Mouse (Mus musculus): ENCODE measurements around the gene Enc1. TPM values are rescaled to one million over a fixed set of nuclear protein-coding genes. Genes with fewer than 3 reads are reported as not detected.

Enc1 gene
- polyA plus RNA-seq, 1 experiment from 2014 or later = 3.5 TPM

- Histone ChIP-seq H3K27me3 (ENCODE audit: control insufficient read depth, insufficient read depth, low read length) (no peaks in the 10 kb centered on the region), H3K4me2 (replicated peaks; ENCODE audit: low read depth) (no peak overlapping the region), H3K27ac (replicated peaks) (no peak overlapping the region), H3K4me1 (replicated peaks; ENCODE audit: control insufficient read depth, insufficient read depth) (no peaks in the 10 kb centered on the region), H3K36me3 (ENCODE audit: control insufficient read depth, insufficient read depth, low read length) (no peaks in the 10 kb centered on the region), H3K9ac (ENCODE audit: low read length) (no peak overlapping the region), H3K4me3 (ENCODE audit: low read depth, low read length) (no peak overlapping the region), H3K9me3 (ENCODE audit: control insufficient read depth, low read length) (no peaks in the 10 kb centered on the region)
- TF ChIP-seq EP300 (optimal IDR thresholded peaks at IDR 0.05) = no peak
- peak; percentile 42 for TF ChIP-seq CTCF (IDR thresholded peaks at IDR 0.05; ENCODE audit: low read depth)
- DNase-seq (ENCODE audit: low spot score) (no peak), ATAC-seq (ENCODE audit: low FRiP score, low TSS enrichment) (no peak)
- 70% methylated on average over 2 of the region's 2 CpGs for WGBS
These were observed 7.8 kb upstream of the Enc1 start for GRCm38 (mm10) chr13:97233092-97233491.

- Histone ChIP-seq H3K27me3 (ENCODE audit: control insufficient read depth, insufficient read depth, low read length) (no peaks in the 10 kb centered on the region), H3K4me1 (replicated peaks; ENCODE audit: control insufficient read depth, insufficient read depth) (no peaks in the 10 kb centered on the region), H3K9me3 (ENCODE audit: control insufficient read depth, low read length) (no peaks in the 10 kb centered on the region), H3K4me3 (ENCODE audit: low read depth, low read length) (peak overlapping the region; percentile 6; the same call in 1 of the 2 replicates), H3K27ac (replicated peaks) (no peak overlapping the region), H3K36me3 (ENCODE audit: control insufficient read depth, insufficient read depth, low read length) (no peaks in the 10 kb centered on the region), H3K9ac (ENCODE audit: low read length) (no peak overlapping the region), H3K4me2 (replicated peaks; ENCODE audit: low read depth) (peak overlapping the region; percentile 23)
- TF ChIP-seq CTCF (IDR thresholded peaks at IDR 0.05; ENCODE audit: low read depth) (peak; percentile 89), EP300 (optimal IDR thresholded peaks at IDR 0.05) (no peak)
- peak; percentile 87 for DNase-seq (ENCODE audit: low spot score)
- 18% methylated on average over 17 of the region's 17 CpGs for WGBS
- ATAC-seq (ENCODE audit: low FRiP score, low TSS enrichment) = peak; percentile 69; the same call in 1 of the 2 replicates
These were observed 6.0 kb upstream of the Enc1 start for GRCm38 (mm10) chr13:97234785-97235417.

GRCm38 (mm10) chr13:97235911-97236310 is 5.0 kb upstream of the Enc1 start:
- no peak overlapping the region for H3K27ac ChIP-seq (replicated peaks)
- 63% methylated on average over 6 of the region's 6 CpGs for WGBS
- ATAC-seq (ENCODE audit: low FRiP score, low TSS enrichment) = no peak

DNA sequence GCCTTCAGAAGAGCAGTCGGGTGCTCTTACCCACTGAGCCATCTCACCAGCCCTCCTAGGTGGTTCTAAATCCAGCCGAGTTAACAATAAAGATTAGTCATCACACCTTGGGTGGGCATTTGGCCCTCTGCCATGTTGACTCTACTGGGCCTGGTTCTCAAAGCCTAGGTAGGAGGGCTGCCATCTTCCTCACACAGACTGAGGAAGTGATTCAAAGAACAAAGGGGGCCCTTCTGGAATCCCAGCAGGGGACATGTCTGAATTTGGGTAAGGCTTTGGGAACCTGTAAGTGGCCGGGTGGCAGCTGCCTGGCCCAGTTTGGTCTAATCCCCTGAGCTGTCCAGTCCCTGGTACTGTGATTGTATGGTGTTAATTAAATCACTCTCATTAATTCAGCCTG is 3.2 kb upstream of the Enc1 start:
- H3K4me3 ChIP-seq (ENCODE audit: low read depth, low read length) = no peak overlapping the region
- no peaks in the 10 kb centered on the region for H3K36me3 ChIP-seq (ENCODE audit: control insufficient read depth, insufficient read depth, low read length)
- ATAC-seq (ENCODE audit: low FRiP score, low TSS enrichment) (no peak), DNase-seq (ENCODE audit: low spot score) (no peak)
- no peak for TF ChIP-seq EP300 (optimal IDR thresholded peaks at IDR 0.05)
- no peak for TF ChIP-seq CTCF (IDR thresholded peaks at IDR 0.05; ENCODE audit: low read depth)
- no peaks in the 10 kb centered on the region for H3K27me3 ChIP-seq (ENCODE audit: control insufficient read depth, insufficient read depth, low read length)
- H3K4me2 ChIP-seq (replicated peaks; ENCODE audit: low read depth) = no peak overlapping the region
- no peak overlapping the region for H3K27ac ChIP-seq (replicated peaks)
- no peaks in the 10 kb centered on the region for H3K9me3 ChIP-seq (ENCODE audit: control insufficient read depth, low read length)
- WGBS = 56% methylated on average over 3 of the region's 3 CpGs
- H3K9ac ChIP-seq (ENCODE audit: low read length) = no peak overlapping the region
- peaks cover 2% of the 10 kb centered on the region; the same call in 1 of the 2 replicates for H3K4me1 ChIP-seq (replicated peaks; ENCODE audit: control insufficient read depth, insufficient read depth)

More at GRCm38 (mm10) chr13:97235911-97236310, 5.0 kb upstream of the Enc1 start:
- no peak overlapping the region for H3K4me2 ChIP-seq (replicated peaks; ENCODE audit: low read depth)
- H3K36me3 ChIP-seq (ENCODE audit: control insufficient read depth, insufficient read depth, low read length) = no peaks in the 10 kb centered on the region
- H3K4me1 ChIP-seq (replicated peaks; ENCODE audit: control insufficient read depth, insufficient read depth) = no peaks in the 10 kb centered on the region
- DNase-seq (ENCODE audit: low spot score) = no peak
- no peak overlapping the region for H3K9ac ChIP-seq (ENCODE audit: low read length)
- H3K4me3 ChIP-seq (ENCODE audit: low read depth, low read length) = no peak overlapping the region
- no peak for TF ChIP-seq CTCF (IDR thresholded peaks at IDR 0.05; ENCODE audit: low read depth)
- no peak for TF ChIP-seq EP300 (optimal IDR thresholded peaks at IDR 0.05)
- H3K27me3 ChIP-seq (ENCODE audit: control insufficient read depth, insufficient read depth, low read length) = no peaks in the 10 kb centered on the region
- H3K9me3 ChIP-seq (ENCODE audit: control insufficient read depth, low read length) = no peaks in the 10 kb centered on the region

- ATAC-seq (ENCODE audit: low FRiP score, low TSS enrichment) (no peak), DNase-seq (ENCODE audit: low spot score) (no peak)
- Histone ChIP-seq H3K27ac (replicated peaks) (0 out of 2 replicates have a peak overlapping the region, but pooled peaks have one; percentile 36), H3K9ac (ENCODE audit: low read length) (no peak overlapping the region), H3K4me2 (replicated peaks; ENCODE audit: low read depth) (no peak overlapping the region), H3K4me1 (replicated peaks; ENCODE audit: control insufficient read depth, insufficient read depth) (peaks cover 2% of the 10 kb centered on the region; the same call in 1 of the 2 replicates), H3K36me3 (ENCODE audit: control insufficient read depth, insufficient read depth, low read length) (no peaks in the 10 kb centered on the region), H3K9me3 (ENCODE audit: control insufficient read depth, low read length) (no peaks in the 10 kb centered on the region), H3K4me3 (ENCODE audit: low read depth, low read length) (no peak overlapping the region), H3K27me3 (ENCODE audit: control insufficient read depth, insufficient read depth, low read length) (no peaks in the 10 kb centered on the region)
- no peak for TF ChIP-seq EP300 (optimal IDR thresholded peaks at IDR 0.05)
- TF ChIP-seq CTCF (IDR thresholded peaks at IDR 0.05; ENCODE audit: low read depth) = no peak
- 56% methylated on average over 16 of the region's 16 CpGs for whole genome bisulfite sequencing
These were observed 2.5 kb upstream of the Enc1 start for GRCm38 (mm10) chr13:97238181-97238981.

Data from stomach, postnatal 0 days (tissue).